Mouse (Mus musculus) spleen, postnatal 36 days (tissue): ENCODE measurements at regions not wholly inside any gene's neighbourhood (a gene's known extent, or its start where the extent isn't known, plus 50 kb on each side); places are given as distances from the start of the nearest gene placed in this dataset.

Experiments used
- DNase-seq, 2 experiments: peaks; one replicate each; pipeline ENCODE4 v3.0.0; 2022; ENCODE audit warnings: low spot score in 2 of 2, mixed read lengths in 1 of 2

- no peak for DNase-seq
Measured at GRCm38 (mm10) chr1:82162926-82163325, 70.0 kb upstream of the Gm9747 start.

GRCm38 (mm10) chr1:82168158-82168557, 64.8 kb upstream of the Gm9747 start:
- no peak for DNase-seq

GRCm38 (mm10) chr1:82168949-82169348, 64.0 kb upstream of the Gm9747 start:
- DNase-seq = no peak

GRCm38 (mm10) chr1:82180427-82180826, 52.5 kb upstream of the Gm9747 start:
- DNase-seq = no peak
